Mouse (Mus musculus) CH12.LX (cell line): ENCODE data around the gene 6430531B16Rik. TPM values are rescaled to one million over a fixed set of nuclear protein-coding genes. Genes with fewer than 3 reads are reported as not detected.

ENCODE experiments used
- DNase-seq: peaks from one replicate; pipeline ENCODE4 v3.0.0-alpha.2; 2013; ENCODE audit errors: extremely low read depth
- H3K27ac ChIP-seq: 2 replicates; pipeline ENCODE4 v1.5.1; 2012; ENCODE audit warnings: low read depth, mild to moderate bottlenecking, control low read depth, moderate library complexity; ENCODE audit not compliant: insufficient read depth
- H3K27me3 ChIP-seq: replicated peaks from 2 replicates; pipeline ENCODE3; 2012; ENCODE audit warnings: inconsistent platforms
- H3K36me3 ChIP-seq, 2 experiments: replicated peaks in 1 of 2; 2 replicates each; pipeline versions ENCODE3 to v1.6.1; 2012; ENCODE audit warnings: inconsistent platforms in 1 of 2, low read length in 1 of 2, mild to moderate bottlenecking in 1 of 2, mixed read lengths in 1 of 2, moderate library complexity in 1 of 2; ENCODE audit not compliant: control insufficient read depth in 1 of 2, insufficient read depth in 1 of 2
- H3K4me1 ChIP-seq, 2 experiments: 2 replicates each; pipeline ENCODE4 v1.6.1; 2012; ENCODE audit warnings: inconsistent platforms in 1 of 2, moderate library complexity in 1 of 2; ENCODE audit not compliant: insufficient read depth in 2 of 2, control insufficient read depth in 1 of 2
- H3K4me2 ChIP-seq: 2 replicates; pipeline ENCODE4 v1.6.1; 2012; ENCODE audit warnings: low read depth, mild to moderate bottlenecking, control low read depth; ENCODE audit not compliant: poor library complexity, insufficient read depth, severe bottlenecking
- H3K4me3 ChIP-seq, 3 experiments: fragments of 150-350 bp in 1 of 3; sonication (generic) in 1 of 3; replicated peaks in 1 of 3; 2 replicates each; pipeline versions ENCODE3 to v1.5.1; 2011 to 2012; ENCODE audit warnings: low read depth in 2 of 3, low read length in 2 of 3, mild to moderate bottlenecking in 2 of 3, moderate library complexity in 2 of 3, control low read depth in 1 of 3, improper control_type of control experiment in 1 of 3, inconsistent platforms in 1 of 3, mixed read lengths in 1 of 3; ENCODE audit not compliant: poor library complexity in 1 of 3
- H3K79me2 ChIP-seq: replicated peaks from 2 replicates; pipeline ENCODE4 v1.6.1; 2012; ENCODE audit warnings: mild to moderate bottlenecking, moderate library complexity; ENCODE audit not compliant: control insufficient read depth, poor library complexity, insufficient read depth, severe bottlenecking; ENCODE audit errors: extremely low read depth
- H3K9ac ChIP-seq: 2 replicates; pipeline ENCODE4 v1.6.1; 2012; ENCODE audit warnings: low read depth, mild to moderate bottlenecking, control low read depth, moderate library complexity; ENCODE audit not compliant: insufficient read depth
- H3K9me3 ChIP-seq: replicated peaks from 2 replicates; pipeline ENCODE3; 2012; ENCODE audit warnings: low read length, inconsistent platforms, mixed read lengths
- CHD1 ChIP-seq: IDR thresholded peaks from 2 replicates; pipeline ENCODE4 v1.6.1; 2012; ENCODE audit warnings: low read depth, low read length, improper control_type of control experiment, inconsistent platforms
- CHD2 ChIP-seq: IDR thresholded peaks from 2 replicates; pipeline ENCODE4 v1.6.1; 2011; ENCODE audit warnings: low read length, improper control_type of control experiment
- E2F4 ChIP-seq: IDR thresholded peaks from 2 replicates; pipeline ENCODE4 v1.6.1; 2011; ENCODE audit warnings: low read depth, low read length, improper control_type of control experiment; ENCODE audit not compliant: insufficient replicate concordance
- ETS1 ChIP-seq: conservative IDR thresholded peaks from 2 replicates; pipeline ENCODE4 v1.6.1; 2012; ENCODE audit warnings: low read depth, mild to moderate bottlenecking, inconsistent platforms, low read length, improper control_type of control experiment, moderate library complexity
- HCFC1 ChIP-seq: IDR thresholded peaks from 2 replicates; pipeline ENCODE4 v1.6.1; 2012; ENCODE audit warnings: low read depth, mild to moderate bottlenecking, inconsistent platforms, low read length, improper control_type of control experiment
- JUN ChIP-seq: IDR thresholded peaks from 2 replicates; pipeline ENCODE4 v1.6.1; 2011; ENCODE audit warnings: low read depth, mild to moderate bottlenecking, low read length, improper control_type of control experiment, moderate library complexity; ENCODE audit not compliant: insufficient read depth
- MAFK ChIP-seq: IDR thresholded peaks from 2 replicates; pipeline ENCODE4 v1.6.1; 2011; ENCODE audit warnings: low read length, improper control_type of control experiment; ENCODE audit not compliant: insufficient replicate concordance
- MAX ChIP-seq: IDR thresholded peaks from 2 replicates; pipeline ENCODE4 v1.6.1; 2011; ENCODE audit warnings: low read length, improper control_type of control experiment
- MAZ ChIP-seq: IDR thresholded peaks from 2 replicates; pipeline ENCODE4 v1.6.1; 2012; ENCODE audit warnings: low read depth, mild to moderate bottlenecking, inconsistent platforms, low read length, improper control_type of control experiment, moderate library complexity
- MXI1 ChIP-seq: IDR thresholded peaks from 2 replicates; pipeline ENCODE4 v1.6.1; 2011; ENCODE audit warnings: mild to moderate bottlenecking, low read depth, low read length, improper control_type of control experiment
- NRF1 ChIP-seq: IDR thresholded peaks from 2 replicates; pipeline ENCODE4 v1.6.1; 2014; ENCODE audit warnings: low read depth, mild to moderate bottlenecking, inconsistent platforms, low read length, improper control_type of control experiment, moderate library complexity
- POLR2AphosphoS2 ChIP-seq: IDR thresholded peaks from 2 replicates; pipeline ENCODE4 v1.6.1; 2011; ENCODE audit warnings: low read depth, low read length, improper control_type of control experiment
- RCOR1 ChIP-seq: conservative IDR thresholded peaks from 2 replicates; pipeline ENCODE4 v1.6.1; 2012; ENCODE audit warnings: low read depth, mild to moderate bottlenecking, inconsistent platforms, low read length, improper control_type of control experiment
- SMC3 ChIP-seq: IDR thresholded peaks from 2 replicates; pipeline ENCODE4 v1.6.1; 2011; ENCODE audit warnings: low read depth, low read length, improper control_type of control experiment
- UBTF ChIP-seq: IDR thresholded peaks from 2 replicates; pipeline ENCODE4 v1.6.1; 2012; ENCODE audit warnings: low read depth, mild to moderate bottlenecking, inconsistent platforms, low read length, improper control_type of control experiment, moderate library complexity
- USF1 ChIP-seq: IDR thresholded peaks from 2 replicates; pipeline ENCODE4 v1.6.1; 2014; ENCODE audit warnings: low read depth, mild to moderate bottlenecking, inconsistent platforms, low read length, improper control_type of control experiment
- USF2 ChIP-seq: conservative IDR thresholded peaks from 2 replicates; pipeline ENCODE4 v1.6.1; 2011; ENCODE audit warnings: low read depth, low read length, improper control_type of control experiment
- ZKSCAN1 ChIP-seq: IDR thresholded peaks from 2 replicates; pipeline ENCODE4 v1.6.1; 2012; ENCODE audit warnings: low read depth, inconsistent platforms, low read length, improper control_type of control experiment, borderline replicate concordance
- dilution Hi-C: fragments of 300-500 bp; cut with MboI; formaldehyde crosslinking; loops from 2 replicates; pipeline ENCODE4 v1.14.3; 2020; ENCODE audit warnings: low sequenced_read_pairs; ENCODE audit not compliant: extremely low pct_unique_long_range_greater_than_20kb, extremely low pct_ligation_motif_present
- in situ Hi-C: fragments of 300-500 bp; cut with MboI; formaldehyde crosslinking; loops from 3 replicates; pipeline ENCODE4 v1.14.3; 2019; ENCODE audit warnings: low sequenced_read_pairs, low pct_ligation_motif_present, low pct_unique_long_range_greater_than_20kb, mixed read lengths
- polyA plus RNA-seq: library from polyadenylated mRNA; unstranded; fragments of >175 nt; gene quantifications from 2 replicates; pipeline ENCODE4 v1.2.1, GENCODE M21; 2012; ENCODE audit warnings: low read depth; ENCODE audit not compliant: insufficient read length
- total RNA-seq, 2 experiments: library from RNA; depleted of rRNA; stranded (reverse); fragments of 300-350 nt in 1 of 2; fragments of >200 nt in 1 of 2; gene quantifications; 2 replicates each; pipeline ENCODE4 v1.2.3; 2012 to 2014

Gene 6430531B16Rik
- total and polyA plus RNA-seq, 3 experiments, result 0.13 to 0.21 TPM; not detected in 1

- H3K4me3 ChIP-seq, result no peak overlapping the region
- H3K4me1 ChIP-seq, result peaks cover 11 to 80% of the 10 kb centered on the region in 2 experiments
- H3K79me2 ChIP-seq, result peaks cover 4% of the 10 kb centered on the region
- dilution Hi-C loops (no loop called here), in situ Hi-C loops (no loop called here)
- H3K27me3 ChIP-seq, result no peaks in the 10 kb centered on the region
- no peak overlapping the region for H3K27ac ChIP-seq
- no peak overlapping the region for H3K9ac ChIP-seq
- no peak overlapping the region for H3K4me2 ChIP-seq
- DNase-seq, result no peak
- peaks cover 18 to 55% of the 10 kb centered on the region in 2 experiments for H3K36me3 ChIP-seq
- H3K9me3 ChIP-seq, result no peaks in the 10 kb centered on the region
- no peak for TF ChIP-seq JUN
- no peak for TF ChIP-seq ZKSCAN1
Measured at GRCm38 (mm10) chr7:139956658-139957057, 21.9 kb downstream of the 6430531B16Rik start.

GRCm38 (mm10) chr7:139955505-139955904, 23.1 kb downstream of the 6430531B16Rik start:
- Histone ChIP-seq H3K27me3 (no peaks in the 10 kb centered on the region), H3K9me3 (no peaks in the 10 kb centered on the region), H3K9ac (no peak overlapping the region), H3K36me3 (peaks cover 18 to 55% of the 10 kb centered on the region in 2 experiments), H3K4me2 (no peak overlapping the region), H3K79me2 (peaks cover 8% of the 10 kb centered on the region), H3K4me1 (peaks cover 10 to 70% of the 10 kb centered on the region in 2 experiments), H3K27ac (no peak overlapping the region), H3K4me3 (no peak overlapping the region)
- no peak for TF ChIP-seq MAX
- no peak for TF ChIP-seq USF2
- TF ChIP-seq POLR2AphosphoS2, result no peak
- TF ChIP-seq CHD1, result no peak
- no peak for TF ChIP-seq SMC3
- TF ChIP-seq MAFK, result no peak
- TF ChIP-seq UBTF, result no peak
- no peak for TF ChIP-seq NRF1
- no peak for TF ChIP-seq MXI1
- no peak for TF ChIP-seq E2F4
- no peak for TF ChIP-seq JUN
- no peak for TF ChIP-seq RCOR1
- TF ChIP-seq MAZ, result no peak
- TF ChIP-seq CHD2, result no peak
- TF ChIP-seq HCFC1, result no peak
- TF ChIP-seq USF1, result no peak
- TF ChIP-seq ETS1, result no peak
- dilution Hi-C loops, result no loop called here
- DNase-seq, result no peak
- in situ Hi-C loops, result no loop called here
